Mouse (Mus musculus) limb, embryonic 11.5 days (tissue): ENCODE data around the gene Mki67. TPM values are rescaled to one million over a fixed set of nuclear protein-coding genes. Genes with fewer than 3 reads are reported as not detected.
A peak's percentile ranks its signal among the peaks of the same experiment; 100 is the strongest.
"Not testable (repeated sequence)": the region's sequence is repeated elsewhere in the genome, so short reads cannot be mapped to it uniquely, and the experiment has no call there.

Source experiments
- ATAC-seq: fragments of 200-750 bp; cut with Nextera tagmentation; 2 replicates; pipeline ENCODE4 v1.8.0; 2017; ENCODE audit warnings: low read depth; ENCODE audit not compliant: insufficient number of reproducible peaks, low FRiP score, low TSS enrichment
- DNase-seq: peaks from one replicate; pipeline ENCODE4 v3.0.0-alpha.2; 2015; ENCODE audit warnings: low spot score
- H3K27ac ChIP-seq: fragments of 300-500 bp; sonication (generic); replicated peaks from 2 replicates; pipeline ENCODE4 v1.5.1; 2014; ENCODE audit warnings: low read depth, mild to moderate bottlenecking, low read length
- H3K27me3 ChIP-seq: fragments of 300-500 bp; sonication (generic); 2 replicates; pipeline ENCODE4 v1.6.1; 2014; ENCODE audit warnings: mild to moderate bottlenecking, low read length, mixed read lengths; ENCODE audit not compliant: control insufficient read depth, insufficient read depth
- H3K36me3 ChIP-seq: fragments of 300-500 bp; sonication (generic); 2 replicates; pipeline ENCODE4 v1.6.1; 2014; ENCODE audit warnings: mild to moderate bottlenecking, low read length, moderate library complexity, mixed read lengths; ENCODE audit not compliant: control insufficient read depth, insufficient read depth
- H3K4me1 ChIP-seq: fragments of 300-500 bp; sonication (generic); 2 replicates; pipeline ENCODE4 v1.6.1; 2014; ENCODE audit warnings: low read length, mixed read lengths; ENCODE audit not compliant: control insufficient read depth, insufficient read depth
- H3K4me2 ChIP-seq: fragments of 300-500 bp; sonication (generic); 2 replicates; pipeline ENCODE4 v1.6.1; 2014; ENCODE audit warnings: low read depth, mild to moderate bottlenecking, moderate library complexity; ENCODE audit not compliant: severe bottlenecking
- H3K4me3 ChIP-seq: fragments of 300-500 bp; sonication (generic); 2 replicates; pipeline ENCODE4 v1.5.1; 2014; ENCODE audit warnings: low read depth, low read length
- H3K9ac ChIP-seq: fragments of 300-500 bp; sonication (generic); 2 replicates; pipeline ENCODE4 v1.6.1; 2014; ENCODE audit warnings: mild to moderate bottlenecking, low read length
- H3K9me3 ChIP-seq: fragments of 300-500 bp; sonication (generic); 2 replicates; pipeline ENCODE4 v1.6.1; 2016; ENCODE audit warnings: low read length; ENCODE audit not compliant: control insufficient read depth
- WGBS: fragments of 180-500 bp; shearing (Covaris S2); extraction: QIAGEN DNeasy Blood & Tissue Kit; methylation state at CpG from one replicate; pipeline ENCODE4 v1.1.7; 2014; 5-methylcytosine and 5-hydroxymethylcytosine counted together
- polyA plus RNA-seq: library from polyadenylated mRNA; unstranded; fragments of >200 nt; fragmentation: Nextera tagmentation; extraction: Ambion mirVana; gene quantifications from 2 replicates; pipeline ENCODE4 v1.2.1, GENCODE M21; 2014

Mki67 gene
- polyA plus RNA-seq, 1 experiment from 2014 or later = 57.4 TPM

DNA sequence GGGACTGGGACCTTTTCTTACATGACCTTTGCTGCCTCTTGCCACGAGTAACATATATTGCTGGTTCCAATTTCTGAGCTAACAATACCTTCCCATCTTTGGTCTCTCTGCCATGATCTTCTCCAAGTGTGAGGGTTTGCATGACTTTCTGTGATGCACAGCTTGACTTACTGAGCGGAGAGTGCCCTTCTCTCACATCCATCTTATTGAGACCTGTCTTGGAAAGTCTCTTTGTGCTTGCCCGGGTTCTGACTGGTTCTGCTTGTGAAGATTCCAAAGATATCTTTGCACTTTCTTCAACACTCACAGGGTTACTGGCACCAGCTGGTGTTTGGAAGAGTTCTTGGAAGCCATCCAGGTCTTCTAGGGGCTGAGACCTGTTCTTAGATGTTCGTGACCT is 20.0 kb downstream of the Mki67 start:
- ATAC-seq (no peak), DNase-seq (no peak)
- Histone ChIP-seq H3K36me3 (peaks cover 57% of the 10 kb centered on the region), H3K27me3 (no peaks in the 10 kb centered on the region), H3K4me1 (no peaks in the 10 kb centered on the region), H3K27ac (no peak overlapping the region), H3K4me2 (no peak overlapping the region), H3K9ac (no peak overlapping the region), H3K9me3 (no peaks in the 10 kb centered on the region), H3K4me3 (no peak overlapping the region)
- 93% methylated on average over 4 of the region's 4 CpGs for WGBS

DNA sequence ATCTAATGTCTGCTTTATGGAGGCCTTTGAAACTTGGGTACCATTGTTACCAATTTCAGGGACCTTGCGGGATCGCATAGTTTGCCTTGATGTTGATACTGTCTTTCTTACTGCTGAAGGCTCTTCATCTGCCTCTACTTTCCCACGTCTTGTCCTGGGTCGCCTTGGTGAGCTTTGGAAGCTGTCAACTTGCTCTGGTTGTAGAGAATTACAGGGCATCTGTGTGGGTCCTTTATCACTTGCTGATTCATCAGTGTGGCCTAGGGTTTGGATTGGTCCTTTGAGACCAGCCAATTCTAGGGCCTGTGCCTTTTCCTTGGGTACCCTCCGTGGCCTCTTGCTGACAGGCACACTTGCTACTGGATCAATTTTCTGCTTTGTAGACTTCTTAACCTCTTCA is 21.4 kb downstream of the Mki67 start:
- ATAC-seq (no peak), DNase-seq (no peak)
- Histone ChIP-seq H3K4me2 (no peak overlapping the region), H3K9me3 (no peaks in the 10 kb centered on the region), H3K9ac (no peak overlapping the region), H3K36me3 (peaks cover 56% of the 10 kb centered on the region), H3K27me3 (no peaks in the 10 kb centered on the region), H3K27ac (no peak overlapping the region), H3K4me3 (no peak overlapping the region), H3K4me1 (no peaks in the 10 kb centered on the region)
- WGBS = 95% methylated on average over 5 of the region's 5 CpGs

DNA sequence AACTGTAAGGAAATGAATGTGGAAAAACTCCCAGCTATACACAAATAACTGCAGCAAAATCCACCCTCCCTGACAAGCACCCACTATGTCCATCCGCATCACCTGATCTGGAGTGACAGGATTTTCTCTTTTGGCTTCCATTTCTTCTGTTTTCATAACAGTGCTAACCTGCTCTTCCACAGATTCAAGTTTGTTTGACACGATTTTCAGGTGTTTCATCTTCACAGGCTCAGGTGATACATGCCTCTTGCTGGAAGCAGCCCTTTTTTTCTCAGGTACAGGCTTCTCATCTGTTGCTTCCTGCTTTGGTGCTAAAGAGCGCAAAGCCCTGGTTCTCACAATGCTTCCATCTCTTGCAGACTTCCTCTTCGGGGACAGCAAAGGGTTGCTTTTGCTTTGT is 22.0 kb downstream of the Mki67 start:
- Histone ChIP-seq H3K9me3 (no peaks in the 10 kb centered on the region), H3K27me3 (no peaks in the 10 kb centered on the region), H3K9ac (no peak overlapping the region), H3K36me3 (peaks cover 54% of the 10 kb centered on the region), H3K4me1 (no peaks in the 10 kb centered on the region), H3K27ac (no peak overlapping the region), H3K4me3 (no peak overlapping the region), H3K4me2 (no peak overlapping the region)
- WGBS = 94% methylated on average over 4 of the region's 4 CpGs
- DNase-seq = no peak
- ATAC-seq = no peak

DNA sequence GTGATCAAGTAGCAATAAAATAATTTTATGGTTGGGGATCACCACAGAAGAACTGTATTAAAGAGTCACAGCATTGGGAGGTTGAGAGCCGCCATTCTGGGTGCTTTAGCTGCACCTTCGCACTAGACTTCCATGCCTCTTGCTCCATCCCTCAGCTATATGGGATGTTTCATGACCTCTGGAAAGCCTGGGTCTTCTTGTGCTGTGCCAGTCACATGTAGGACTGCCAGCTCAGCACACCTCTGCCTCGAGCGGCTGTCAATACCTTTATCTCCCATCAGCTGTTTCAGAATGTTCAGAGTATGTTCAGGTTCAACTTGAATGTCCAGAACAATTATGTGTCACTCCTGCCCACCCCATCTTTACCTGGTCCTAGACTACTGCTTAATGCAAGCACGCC is 24.2 kb downstream of the Mki67 start:
- Histone ChIP-seq H3K4me1 (no peaks in the 10 kb centered on the region), H3K27ac (no peak overlapping the region), H3K9me3 (no peaks in the 10 kb centered on the region), H3K27me3 (no peaks in the 10 kb centered on the region), H3K4me2 (no peak overlapping the region), H3K36me3 (peaks cover 41% of the 10 kb centered on the region), H3K4me3 (no peak overlapping the region), H3K9ac (no peak overlapping the region)
- DNase-seq = no peak
- 96% methylated on average over 5 of the region's 5 CpGs for WGBS
- no peak for ATAC-seq

DNA sequence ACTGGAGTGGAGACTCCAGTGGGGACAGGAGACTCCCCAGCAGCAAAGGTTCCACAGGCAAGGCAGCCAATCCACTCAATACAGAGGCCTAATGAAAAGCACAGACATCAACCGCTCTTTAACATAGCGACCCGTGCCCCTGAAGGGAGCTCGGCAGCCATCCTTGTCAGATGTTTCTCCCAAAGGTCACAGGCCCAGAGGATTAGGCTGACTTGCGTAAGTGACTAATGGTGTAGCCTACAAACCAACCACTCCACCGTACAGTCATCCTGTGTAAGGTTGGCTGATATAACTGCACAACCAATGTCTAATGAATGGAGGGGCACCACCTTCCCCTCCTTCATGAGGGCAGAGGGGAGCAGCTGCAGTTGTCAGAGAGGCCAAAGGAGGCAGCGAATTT is 26.8 kb downstream of the Mki67 start:
- Histone ChIP-seq H3K9ac (no peak overlapping the region), H3K9me3 (no peaks in the 10 kb centered on the region), H3K27ac (no peak overlapping the region), H3K27me3 (no peaks in the 10 kb centered on the region), H3K36me3 (peaks cover 29% of the 10 kb centered on the region), H3K4me1 (no peaks in the 10 kb centered on the region), H3K4me2 (no peak overlapping the region), H3K4me3 (no peak overlapping the region)
- 93% methylated on average over 7 of the region's 7 CpGs for WGBS
- no peak for DNase-seq
- ATAC-seq = no peak

DNA sequence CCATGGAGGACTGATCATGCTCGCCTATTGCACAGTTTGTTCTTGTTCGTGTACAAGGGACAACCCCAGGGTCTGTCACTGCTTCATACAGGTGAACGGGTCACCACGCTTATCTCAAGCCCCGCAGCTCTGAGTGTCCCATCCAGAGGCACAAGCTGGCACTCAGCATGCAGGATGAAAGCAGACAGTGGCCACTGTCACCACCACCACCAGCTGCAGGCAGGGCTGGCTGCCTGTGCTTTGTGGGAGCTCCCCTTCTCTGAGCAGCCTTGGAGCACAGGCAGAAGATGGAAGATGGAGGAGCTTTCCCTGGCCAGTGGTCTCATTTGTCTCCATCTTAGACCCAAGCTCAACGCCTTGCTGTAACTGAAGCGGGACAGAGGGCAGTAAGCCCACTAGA is 31.2 kb downstream of the Mki67 start:
- DNase-seq = no peak
- H3K27me3 ChIP-seq = no peaks in the 10 kb centered on the region
- no peaks in the 10 kb centered on the region for H3K9me3 ChIP-seq
- no peak overlapping the region for H3K27ac ChIP-seq
- H3K9ac ChIP-seq = no peak overlapping the region
- ATAC-seq = no peak
- no peaks in the 10 kb centered on the region for H3K4me1 ChIP-seq
- H3K4me3 ChIP-seq = no peak overlapping the region
- H3K36me3 ChIP-seq = peaks cover 7% of the 10 kb centered on the region; the same call in 1 of the 2 replicates
- no peak overlapping the region for H3K4me2 ChIP-seq
- WGBS = 91% methylated on average over 7 of the region's 7 CpGs

DNA sequence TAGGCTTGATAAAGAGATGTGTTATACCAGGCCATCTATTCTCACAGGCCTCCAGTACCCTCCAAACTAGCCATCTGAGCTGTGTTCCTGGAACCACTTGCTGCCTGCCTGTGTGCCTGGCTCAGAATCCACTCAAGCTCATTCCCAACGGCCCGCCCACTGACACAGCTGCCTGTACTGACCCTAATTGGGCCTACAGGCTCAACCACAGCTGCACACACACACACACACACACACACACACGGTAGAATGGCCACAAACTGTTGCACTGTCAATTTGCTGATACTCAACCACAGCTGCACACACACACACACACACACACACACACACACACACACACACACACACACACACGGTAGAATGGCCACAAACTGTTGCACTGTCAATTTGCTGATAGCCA is 32.1 kb downstream of the Mki67 start:
- not testable (repeated sequence) for H3K4me1 ChIP-seq, H3K27me3 ChIP-seq, ATAC-seq, H3K36me3 ChIP-seq, H3K9ac ChIP-seq, H3K4me2 ChIP-seq, H3K27ac ChIP-seq, DNase-seq, H3K4me3 ChIP-seq, H3K9me3 ChIP-seq
- WGBS = 70% methylated on average over 4 of the region's 4 CpGs

DNA sequence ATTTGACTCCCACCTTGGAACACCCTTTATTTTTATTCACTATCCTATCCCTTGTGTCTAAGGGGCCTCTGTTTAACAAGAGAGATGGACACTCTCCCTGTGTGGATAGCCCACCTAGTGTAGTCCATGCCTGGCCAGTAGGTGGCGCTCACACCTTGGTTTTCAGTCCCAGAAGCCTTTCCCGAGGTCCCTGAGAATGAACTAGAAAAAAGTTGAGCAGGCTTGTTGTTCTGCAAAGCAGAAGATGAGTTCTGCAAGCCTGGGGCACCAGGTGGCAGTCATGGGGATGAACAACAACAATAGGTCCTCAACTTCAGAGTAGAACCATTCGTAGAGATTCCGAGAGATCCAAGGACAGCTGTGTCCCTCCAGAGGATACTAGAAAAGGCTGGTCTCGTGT is 35.8 kb downstream of the Mki67 start:
- ATAC-seq (no peak), DNase-seq (peak; percentile 58)
- H3K4me2 ChIP-seq = no peak overlapping the region
- no peak overlapping the region for H3K4me3 ChIP-seq
- H3K4me1 ChIP-seq = no peaks in the 10 kb centered on the region
- H3K27ac ChIP-seq = no peak overlapping the region
- no peaks in the 10 kb centered on the region for H3K9me3 ChIP-seq
- WGBS = 73% methylated on average over 5 of the region's 5 CpGs
- H3K9ac ChIP-seq = no peak overlapping the region
- no peaks in the 10 kb centered on the region for H3K27me3 ChIP-seq
- peaks cover 3% of the 10 kb centered on the region; the same call in 1 of the 2 replicates for H3K36me3 ChIP-seq

DNA sequence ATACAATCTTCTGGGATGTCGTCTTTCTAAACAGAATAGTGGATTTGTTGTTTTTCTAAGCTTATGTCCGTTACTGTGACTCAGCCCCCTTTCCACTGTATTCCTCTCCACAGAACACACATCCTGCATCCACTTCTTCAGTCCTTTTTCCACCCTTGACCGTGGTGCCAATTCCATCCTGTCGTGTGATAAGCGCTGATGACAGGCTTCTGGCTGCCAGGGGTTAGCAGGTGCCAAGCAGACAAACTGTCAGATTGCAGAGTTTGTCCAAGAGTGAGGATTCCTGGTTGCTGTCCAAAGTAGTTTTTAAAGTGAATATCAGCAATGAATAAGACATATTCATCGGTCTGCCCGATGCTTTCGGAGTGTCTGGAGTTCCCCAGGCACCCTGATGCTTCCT is 39.4 kb downstream of the Mki67 start:
- WGBS = 90% methylated on average over 8 of the region's 8 CpGs
- no peak for ATAC-seq
- Histone ChIP-seq H3K9me3 (no peaks in the 10 kb centered on the region), H3K27me3 (no peaks in the 10 kb centered on the region), H3K4me2 (no peak overlapping the region), H3K9ac (no peak overlapping the region), H3K4me1 (no peaks in the 10 kb centered on the region), H3K27ac (no peak overlapping the region), H3K36me3 (0 out of 2 replicates have a peak, but pooled peaks cover 2% of the 10 kb centered on the region), H3K4me3 (no peak overlapping the region)
- DNase-seq = no peak
